Mouse (Mus musculus) layer of hippocampus, postnatal 14 days (tissue): ENCODE measurements around the gene Oprd1. TPM values are rescaled to one million over a fixed set of nuclear protein-coding genes. Genes with fewer than 3 reads are reported as not detected.

Experiments used
- DNase-seq, 2 experiments: peaks; one replicate each; pipeline ENCODE4 v3.0.0; 2021 to 2022; ENCODE audit warnings: low spot score in 2 of 2, mixed read lengths in 1 of 2
- total RNA-seq, 2 experiments: library from RNA; stranded (reverse); gene quantifications; 2 replicates each; pipeline ENCODE4 v1.2.3; 2021

Oprd1 gene
- total RNA-seq, 2 experiments from 2014 or later = 7.5 to 8.5 TPM

- no peak for DNase-seq
Observed at GRCm38 (mm10) chr4:132137013-132137412, 7.3 kb downstream of the Oprd1 start.

- no peak for DNase-seq
Observed at GRCm38 (mm10) chr4:132133920-132134319, 10.4 kb downstream of the Oprd1 start.

- DNase-seq = no peak
Observed at GRCm38 (mm10) chr4:132133381-132133780, 10.9 kb downstream of the Oprd1 start.

- DNase-seq = no peak
Observed at GRCm38 (mm10) chr4:132132297-132132696, 12.0 kb downstream of the Oprd1 start.

GRCm38 (mm10) chr4:132131790-132132189, 12.5 kb downstream of the Oprd1 start:
- no peak for DNase-seq

- no peak for DNase-seq
Observed at GRCm38 (mm10) chr4:132131116-132131515, 13.2 kb downstream of the Oprd1 start.

GRCm38 (mm10) chr4:132130645-132131044, 13.6 kb downstream of the Oprd1 start:
- no peak for DNase-seq

GRCm38 (mm10) chr4:132130134-132130533, 14.2 kb downstream of the Oprd1 start:
- no peak for DNase-seq

- peak; percentile 26 to 66 for DNase-seq
Observed at GRCm38 (mm10) chr4:132128997-132129636, 15.2 kb downstream of the Oprd1 start.

- no peak for DNase-seq
Observed at GRCm38 (mm10) chr4:132127091-132127490, 17.2 kb downstream of the Oprd1 start.

- no peak for DNase-seq
Observed at GRCm38 (mm10) chr4:132123166-132123565, 21.1 kb downstream of the Oprd1 start.

- DNase-seq = no peak
Observed at GRCm38 (mm10) chr4:132121674-132122073, 22.6 kb downstream of the Oprd1 start.

GRCm38 (mm10) chr4:132119566-132119965, 24.7 kb downstream of the Oprd1 start:
- DNase-seq = no peak

GRCm38 (mm10) chr4:132116315-132116714, 28.0 kb downstream of the Oprd1 start:
- DNase-seq = no peak

- DNase-seq = no peak
Observed at GRCm38 (mm10) chr4:132113411-132114095, 30.7 kb downstream of the Oprd1 start.

- DNase-seq = no peak
Observed at GRCm38 (mm10) chr4:132111227-132111626, 33.1 kb downstream of the Oprd1 start.

- DNase-seq = no peak
Observed at GRCm38 (mm10) chr4:132108221-132108620, 36.1 kb downstream of the Oprd1 start.

- DNase-seq = no peak
Observed at GRCm38 (mm10) chr4:132101152-132101551, 43.1 kb downstream of the Oprd1 start.

- peak in 1 of 2 experiments; percentile 47 for DNase-seq
Observed at GRCm38 (mm10) chr4:132099548-132099947, 44.7 kb downstream of the Oprd1 start.

GRCm38 (mm10) chr4:132095043-132095442, 49.2 kb downstream of the Oprd1 start:
- no peak for DNase-seq

- no peak for DNase-seq
Observed at GRCm38 (mm10) chr4:132093928-132094327, 50.4 kb downstream of the Oprd1 start.

GRCm38 (mm10) chr4:132093136-132093535, 51.1 kb downstream of the Oprd1 start:
- DNase-seq = no peak

GRCm38 (mm10) chr4:132088921-132089320, 55.4 kb downstream of the Oprd1 start:
- peak; percentile 35 to 65 for DNase-seq
